21 mouse cellular contexts compared by ENCODE assay signal in the genomic region with DNA sequence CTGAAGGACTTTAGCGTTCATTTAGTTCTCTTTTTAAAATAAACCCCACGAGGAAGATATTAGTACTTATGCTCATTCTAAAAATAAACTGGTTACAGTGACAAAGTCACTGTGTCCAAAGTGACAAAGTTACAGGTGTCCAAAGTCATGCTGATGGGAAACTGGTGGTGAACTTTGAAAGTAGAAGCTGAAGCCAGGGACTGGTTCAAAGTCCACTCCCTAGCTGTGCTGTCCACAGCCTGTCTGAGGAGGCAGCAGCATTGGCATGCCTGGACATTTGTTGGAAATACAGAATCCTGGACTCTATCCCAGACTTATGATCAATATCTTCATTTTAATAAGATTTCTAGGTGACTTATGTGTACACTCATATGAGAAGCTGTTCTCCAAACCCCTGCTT.
DNase-seq lines count a peak whose midpoint lies in the region; ATAC-seq and TF ChIP-seq lines count a peak whose summit lies in the region.
"Had no signal": no experiment of that assay in that cellular context is flagged by ENCODE, and none has a peak within 500 bp of the region (broad histone marks: within the 10 kb centered on the region; RNA-seq: fewer than 3 reads in every experiment).

No protein-coding gene starts in this region.

- no peak overlapping the region for H3K4me2 ChIP-seq in heart, postnatal 0 days (ENCODE audit: low read depth, low read length)
- no peak overlapping the region for H3K4me2 ChIP-seq in liver, embryonic 11.5 days
- H3K4me2 ChIP-seq in liver, embryonic 16.5 days (ENCODE audit: low read depth, low read length) = no peak overlapping the region
- H3K4me2 ChIP-seq: forebrain, embryonic 13.5 days; hindbrain, embryonic 14.5 days had no signal

- no peaks in the 10 kb centered on the region for H3K79me2 ChIP-seq in liver, adult 2 months (ENCODE audit: control insufficient read depth, insufficient read depth, low read length)

- peak; percentile 30; the same call in 1 of the 2 replicates for ATAC-seq in heart, postnatal 0 days (ENCODE audit: insufficient read depth, low read depth)
- no peak for ATAC-seq in liver, embryonic 11.5 days (replicated peaks; ENCODE audit: low FRiP score)
- peak; percentile 72 for ATAC-seq in liver, embryonic 16.5 days (ENCODE audit: low read depth)
- ATAC-seq: activated CD4-positive, CD25-positive, alpha-beta regulatory T cell, adult 4 months; forebrain, embryonic 13.5 days; forebrain, postnatal 0 days; Patski had no signal

- DNase-seq in heart, postnatal 0 days (ENCODE audit: low spot score) = no peak
- DNase-seq in heart, postnatal 36 days = no peak
- DNase-seq in kidney, adult 8-10 months = peak; percentile 23 to 37
- DNase-seq in kidney, postnatal 14 days = no peak
- DNase-seq in liver, adult 2 months (ENCODE audit: extremely low read depth, low read depth, low spot score) = peak; percentile 98
- DNase-seq in liver, embryonic 11.5 days (ENCODE audit: low spot score) = no peak
- DNase-seq in left cerebral cortex, adult 9 months (ENCODE audit: low spot score in 2 of 2) = no peak
- DNase-seq: cerebellum, adult 2 months; cerebellum, postnatal 10 days; forebrain, postnatal 0 days; gastrocnemius, adult 2 months; gastrocnemius, postnatal 25 days; heart, postnatal 14 days had no signal

- H3K4me3 ChIP-seq in heart, postnatal 0 days (ENCODE audit: low read depth, low read length) = no peak overlapping the region
- no peak overlapping the region for H3K4me3 ChIP-seq in liver, adult 2 months (ENCODE audit: insufficient read depth, low read depth, low read length)
- no peak overlapping the region for H3K4me3 ChIP-seq in liver, embryonic 11.5 days (ENCODE audit: low read depth, low read length)
- no peak overlapping the region for H3K4me3 ChIP-seq in liver, embryonic 16.5 days (ENCODE audit: low read depth, low read length)
- H3K4me3 ChIP-seq: embryonic facial prominence, embryonic 10.5 days; forebrain, embryonic 13.5 days; gastrocnemius, adult 2 months; hindbrain, embryonic 10.5 days had no signal

- H3K9ac ChIP-seq in heart, postnatal 0 days (replicated peaks; ENCODE audit: low read depth, low read length) = no peak overlapping the region
- no peak overlapping the region for H3K9ac ChIP-seq in liver, adult 2 months (ENCODE audit: low read depth, low read length)
- no peak overlapping the region for H3K9ac ChIP-seq in liver, embryonic 11.5 days (ENCODE audit: low read depth, low read length)
- H3K9ac ChIP-seq in liver, embryonic 16.5 days (ENCODE audit: low read depth, low read length) = no peak overlapping the region
- H3K9ac ChIP-seq: forebrain, embryonic 13.5 days; forebrain, postnatal 0 days; hindbrain, embryonic 14.5 days had no signal

- TF ChIP-seq EP300 in heart, postnatal 0 days (IDR thresholded peaks at IDR 0.05; ENCODE audit: low read depth) = no peak

- H3K36me3 ChIP-seq in heart, postnatal 0 days (replicated peaks; ENCODE audit: control insufficient read depth, insufficient read depth, low read length) = no peaks in the 10 kb centered on the region
- no peaks in the 10 kb centered on the region for H3K36me3 ChIP-seq in liver, adult 2 months (ENCODE audit: control insufficient read depth, insufficient read depth, low read length)
- no peaks in the 10 kb centered on the region for H3K36me3 ChIP-seq in liver, embryonic 11.5 days (ENCODE audit: control insufficient read depth, insufficient read depth, low read length)
- no peaks in the 10 kb centered on the region for H3K36me3 ChIP-seq in liver, embryonic 16.5 days (ENCODE audit: control insufficient read depth, insufficient read depth)
- H3K36me3 ChIP-seq: embryonic facial prominence, embryonic 10.5 days; hindbrain, embryonic 10.5 days had no signal

- H3K27me3 ChIP-seq in heart, postnatal 0 days (ENCODE audit: control insufficient read depth, insufficient read depth, low read length) = no peaks in the 10 kb centered on the region
- no peaks in the 10 kb centered on the region for H3K27me3 ChIP-seq in liver, adult 2 months (ENCODE audit: control insufficient read depth, insufficient read depth, low read length)
- H3K27me3 ChIP-seq in liver, embryonic 11.5 days (replicated peaks; ENCODE audit: control insufficient read depth, insufficient read depth, low read length) = no peaks in the 10 kb centered on the region
- H3K27me3 ChIP-seq in liver, embryonic 16.5 days (ENCODE audit: control insufficient read depth, insufficient read depth, low read depth, low read length) = no peaks in the 10 kb centered on the region
- H3K27me3 ChIP-seq: CH12.LX; forebrain, embryonic 13.5 days; Patski had no signal

- intact Hi-C loops in heart, postnatal 36 days (cut with DNase I) = no loop called here

- no peak for TF ChIP-seq CTCF in heart, postnatal 0 days (IDR thresholded peaks at IDR 0.05; ENCODE audit: low read depth)
- TF ChIP-seq CTCF in liver, adult 2 months (IDR thresholded peaks at IDR 0.05; ENCODE audit: low read depth, low read length) = no peak

- H3K4me1 ChIP-seq in heart, postnatal 0 days (ENCODE audit: control insufficient read depth, insufficient read depth) = peaks cover 6% of the 10 kb centered on the region; the same call in 1 of the 2 replicates
- peaks cover 6% of the 10 kb centered on the region; the same call in 1 of the 2 replicates for H3K4me1 ChIP-seq in liver, adult 2 months (ENCODE audit: control insufficient read depth, insufficient read depth, low read length)
- no peaks in the 10 kb centered on the region for H3K4me1 ChIP-seq in liver, embryonic 11.5 days (replicated peaks; ENCODE audit: control insufficient read depth, insufficient read depth, low read length)
- H3K4me1 ChIP-seq in liver, embryonic 16.5 days (ENCODE audit: control insufficient read depth, low read depth, low read length) = no peaks in the 10 kb centered on the region
- H3K4me1 ChIP-seq: embryonic facial prominence, embryonic 10.5 days; forebrain, embryonic 13.5 days; hindbrain, embryonic 10.5 days had no signal

- TF ChIP-seq POLR2A in liver, adult 2 months (IDR thresholded peaks at IDR 0.05; ENCODE audit: extremely low read depth, insufficient read depth, low read length) = no peak

- no peaks in the 10 kb centered on the region for H3K9me3 ChIP-seq in heart, postnatal 0 days (replicated peaks; ENCODE audit: control insufficient read depth, low read length)
- no peaks in the 10 kb centered on the region for H3K9me3 ChIP-seq in liver, embryonic 11.5 days (ENCODE audit: control insufficient read depth, low read length)
- no peaks in the 10 kb centered on the region for H3K9me3 ChIP-seq in liver, embryonic 16.5 days (replicated peaks; ENCODE audit: control insufficient read depth, low read length)
- H3K9me3 ChIP-seq: embryonic facial prominence, embryonic 10.5 days; forebrain, embryonic 13.5 days; hindbrain, embryonic 10.5 days had no signal

- 0 out of 2 replicates have a peak overlapping the region, but pooled peaks have one; percentile 11 for H3K27ac ChIP-seq in heart, postnatal 0 days (ENCODE audit: low read depth)
- H3K27ac ChIP-seq in liver, adult 2 months (replicated peaks; ENCODE audit: insufficient read depth, low read depth, low read length) = peak overlapping the region; percentile 86
- no peak overlapping the region for H3K27ac ChIP-seq in liver, embryonic 11.5 days (ENCODE audit: low read depth, low read length)
- no peak overlapping the region for H3K27ac ChIP-seq in liver, embryonic 16.5 days (ENCODE audit: low read length)
- H3K27ac ChIP-seq: embryonic facial prominence, embryonic 10.5 days; forebrain, embryonic 13.5 days; gastrocnemius, adult 2 months; hindbrain, embryonic 10.5 days; hindbrain, embryonic 14.5 days had no signal

- WGBS in heart, postnatal 0 days = 24% methylated on average over 2 of the region's 2 CpGs
- WGBS in liver, adult 2 months = 6% methylated on average over 2 of the region's 2 CpGs
- 60% methylated on average over 2 of the region's 2 CpGs for WGBS in liver, embryonic 11.5 days
- 27% methylated on average over 2 of the region's 2 CpGs for WGBS in liver, embryonic 16.5 days (ENCODE audit: insufficient replicate concordance)

Comparison
In these comparisons a context has a peak if more than half of its experiments do, and no peak if none do; other contexts are left out.
1. DNase-seq: peak in kidney, adult 8-10 months (2 of 2) and liver, adult 2 months (single experiment); none in heart, postnatal 0 days (single experiment), heart, postnatal 36 days (0 of 2), kidney, postnatal 14 days (single experiment), liver, embryonic 11.5 days (single experiment) and left cerebral cortex, adult 9 months (0 of 2).
2. H3K27ac ChIP-seq: peak in heart, postnatal 0 days (single experiment) and liver, adult 2 months (single experiment); none in liver, embryonic 11.5 days (single experiment) and liver, embryonic 16.5 days (single experiment).